Mouse (Mus musculus): ENCODE measurements around the gene Clasrp.

GRCm38 (mm10) chr7:19577141-19577852 is 27.0 kb downstream of the Clasrp start, which contains the start of the genes Zfp296 and Gemin7:
- TF ChIP-seq EP300 (optimal IDR thresholded peaks at IDR 0.05), result no peak
- TF ChIP-seq CTCF (IDR thresholded peaks at IDR 0.05; ENCODE audit: low read depth), result no peak
